Mouse (Mus musculus) heart, adult 18-20 months (tissue): Measurements from ENCODE around the gene Ncbp1. TPM values are rescaled to one million over a fixed set of nuclear protein-coding genes. Genes with fewer than 3 reads are reported as not detected.
A peak's percentile ranks its signal among the peaks of the same experiment; 100 is the strongest.

Source experiments
- DNase-seq, 2 experiments: peaks; one replicate each; pipeline ENCODE4 v3.0.0; 2021 to 2022; ENCODE audit warnings: mixed read lengths in 1 of 2
- total RNA-seq, 2 experiments: library from RNA; stranded (reverse); gene quantifications; 2 replicates each; pipeline ENCODE4 v1.2.3; 2021

Ncbp1 gene
- total RNA-seq, 2 experiments from 2014 or later, result 20.4 to 20.9 TPM

DNA sequence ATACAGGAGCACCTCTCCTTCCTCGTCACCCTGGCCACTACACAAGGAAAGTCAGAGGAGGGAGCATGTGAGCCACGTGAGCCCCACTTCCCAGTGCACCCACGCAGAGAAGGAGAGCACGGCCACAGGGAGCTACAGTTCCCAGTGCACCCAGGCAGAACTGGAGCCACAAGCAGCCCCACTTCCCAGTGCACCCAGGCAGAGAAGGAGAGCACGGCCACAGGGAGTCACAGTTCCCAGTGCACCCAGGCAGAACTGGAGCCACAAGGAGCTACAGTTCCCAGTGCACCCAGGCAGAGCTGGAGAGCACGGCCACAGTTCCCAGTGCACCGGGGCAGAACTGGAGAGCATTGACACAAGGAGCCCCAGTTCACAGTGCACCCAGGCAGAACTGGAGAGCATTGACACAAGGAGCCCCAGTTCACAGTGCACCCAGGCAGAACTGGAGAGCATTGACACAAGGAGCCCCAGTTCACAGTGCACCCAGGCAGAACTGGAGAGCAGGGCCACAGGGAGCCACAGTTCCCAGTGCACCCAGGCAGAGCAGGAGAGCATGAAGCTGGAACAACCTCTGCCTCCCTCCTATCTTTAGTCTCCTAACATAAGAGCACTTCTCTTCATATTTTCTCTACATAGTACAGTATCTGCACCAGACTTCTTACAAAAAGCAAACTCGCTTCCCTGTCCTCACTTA, 9.0 kb upstream of the Ncbp1 start:
- DNase-seq, result no peak

DNA sequence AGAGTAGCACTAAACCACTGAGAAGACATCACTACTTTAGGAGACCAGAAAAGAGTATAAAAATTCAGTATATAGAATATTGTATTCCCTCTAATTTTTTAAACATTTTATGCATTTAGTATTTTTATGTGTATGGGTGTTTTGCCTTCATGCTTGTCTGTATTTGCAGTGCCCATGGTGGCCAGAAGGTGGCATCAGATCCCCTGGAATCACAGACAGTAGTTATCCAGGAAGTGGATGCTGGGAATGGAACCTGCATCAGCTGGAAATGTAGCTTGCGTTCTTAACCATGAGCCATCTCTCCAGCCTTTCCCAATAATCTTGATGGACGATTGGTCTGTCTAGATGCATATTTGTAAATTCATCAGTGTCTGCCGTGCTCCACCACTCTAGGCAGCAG, 8.2 kb upstream of the Ncbp1 start:
- peak; percentile 19 to 67 for DNase-seq

DNA sequence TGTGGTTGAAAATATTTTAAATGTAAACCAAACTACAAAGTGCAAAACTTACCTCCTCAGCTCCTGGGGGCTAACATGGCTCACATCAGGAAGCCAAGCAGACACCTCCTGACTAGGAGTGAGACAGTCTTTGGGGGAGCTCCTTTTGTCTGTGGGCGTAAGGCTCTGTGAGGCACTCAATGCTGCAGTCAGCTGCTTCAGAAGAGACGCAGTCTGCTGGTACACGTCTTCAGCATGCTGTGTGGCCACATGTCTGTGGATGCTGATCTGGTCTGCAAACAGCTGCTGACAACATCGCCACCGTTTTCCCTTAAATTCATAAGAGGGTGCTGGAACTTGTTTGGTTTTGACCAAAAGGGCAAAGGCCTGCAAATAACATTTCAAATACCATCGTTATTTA, 6.6 kb upstream of the Ncbp1 start:
- no peak for DNase-seq

DNA sequence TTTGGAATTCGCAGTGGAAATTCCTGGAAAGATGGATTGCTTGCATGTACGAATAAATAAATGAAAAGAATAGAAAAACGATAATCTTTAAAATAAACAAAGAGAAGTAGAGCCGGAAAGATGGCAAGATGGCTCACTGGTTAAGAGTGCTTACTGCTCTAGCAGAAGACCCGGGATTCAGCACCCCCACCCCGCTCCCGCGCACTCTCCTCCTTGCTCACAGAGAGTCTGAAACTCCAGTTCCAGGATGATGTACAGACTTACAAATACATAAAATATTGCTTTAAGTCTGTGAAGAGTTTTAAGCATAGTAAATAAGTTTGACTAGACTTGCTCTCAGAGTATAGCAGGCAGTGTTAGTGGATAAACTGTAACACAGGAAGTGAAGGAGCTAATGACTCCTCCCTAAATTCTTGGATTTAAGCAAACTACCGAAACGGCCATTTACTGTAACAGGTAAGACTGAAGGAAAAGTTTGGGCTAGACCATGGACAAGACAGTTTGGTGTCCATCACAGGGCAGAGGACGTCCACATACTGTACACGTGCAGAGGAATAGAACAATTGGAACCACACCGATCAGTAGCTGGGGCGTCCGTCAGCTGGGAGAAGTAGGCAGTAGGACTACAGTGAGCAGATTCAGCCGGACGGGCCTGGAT, 655 bp upstream of the Ncbp1 start:
- DNase-seq, result no peak

DNA sequence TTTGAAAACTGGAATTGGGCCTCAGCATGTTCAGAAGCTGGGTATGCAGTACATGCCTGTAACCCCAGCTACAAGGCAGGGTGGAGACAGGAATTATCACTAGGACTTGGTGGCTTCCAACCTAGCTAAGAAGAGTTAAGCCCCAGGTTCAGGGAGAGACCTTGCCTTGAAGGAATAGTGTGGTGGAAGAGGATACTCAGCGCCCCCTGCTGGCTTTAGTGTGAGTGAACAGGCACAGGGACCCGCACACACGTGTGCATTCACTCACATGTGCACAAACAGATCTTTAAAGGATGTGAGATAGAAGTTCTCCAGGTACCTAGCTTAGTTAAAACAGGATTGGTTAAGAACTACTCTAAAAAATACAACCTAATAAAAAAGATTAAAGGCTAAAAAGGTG, 5.9 kb downstream of the Ncbp1 start:
- DNase-seq, result no peak

DNA sequence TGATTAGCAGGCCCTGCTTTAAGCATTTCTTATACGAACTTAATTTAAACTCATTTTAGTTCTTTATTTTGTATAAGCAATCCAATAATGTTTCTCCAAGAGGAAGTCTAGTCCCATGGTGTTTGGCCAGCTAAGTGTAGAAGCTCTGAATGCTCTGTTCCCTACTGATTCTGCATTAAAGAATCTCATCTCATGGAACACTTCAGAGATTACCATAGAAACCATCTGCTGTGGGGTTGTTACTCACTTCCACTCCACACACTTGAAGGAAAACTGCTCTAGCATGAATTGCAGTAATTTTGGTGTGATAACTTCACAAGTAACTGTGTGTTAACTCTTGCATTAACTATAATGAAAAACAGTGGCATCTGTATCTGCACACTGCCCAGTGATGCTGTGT, 8.5 kb downstream of the Ncbp1 start:
- no peak for DNase-seq

DNA sequence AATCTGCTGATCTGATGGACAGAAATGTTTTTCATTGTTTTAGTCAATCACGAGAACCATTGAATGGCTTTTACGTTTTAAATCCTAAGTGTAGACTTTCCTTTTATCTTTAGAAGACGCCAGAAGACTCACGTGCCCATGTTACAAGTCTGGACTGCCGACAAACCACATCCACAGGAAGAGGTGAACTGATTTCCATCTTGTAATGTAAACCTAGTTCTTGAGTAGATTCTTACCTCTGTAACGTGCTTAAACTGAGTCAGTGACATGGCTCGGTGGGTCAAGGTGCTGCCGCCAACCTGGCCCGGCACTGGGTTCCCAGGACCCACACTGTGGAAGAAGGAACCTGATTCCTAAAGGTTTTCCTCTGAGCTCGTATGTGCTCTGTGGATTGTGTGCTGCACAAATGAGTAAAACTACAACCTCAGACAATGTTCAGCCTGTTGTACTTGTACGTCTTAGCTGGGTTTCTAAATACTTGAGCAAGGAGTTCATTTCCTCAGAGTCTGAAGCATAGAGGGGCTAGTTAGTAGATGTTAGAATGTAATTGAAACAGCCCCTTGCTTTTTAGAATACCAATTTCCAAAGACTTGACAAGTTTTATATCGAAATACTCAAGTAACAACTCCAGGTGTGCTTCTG, 13.6 kb downstream of the Ncbp1 start:
- no peak for DNase-seq

DNA sequence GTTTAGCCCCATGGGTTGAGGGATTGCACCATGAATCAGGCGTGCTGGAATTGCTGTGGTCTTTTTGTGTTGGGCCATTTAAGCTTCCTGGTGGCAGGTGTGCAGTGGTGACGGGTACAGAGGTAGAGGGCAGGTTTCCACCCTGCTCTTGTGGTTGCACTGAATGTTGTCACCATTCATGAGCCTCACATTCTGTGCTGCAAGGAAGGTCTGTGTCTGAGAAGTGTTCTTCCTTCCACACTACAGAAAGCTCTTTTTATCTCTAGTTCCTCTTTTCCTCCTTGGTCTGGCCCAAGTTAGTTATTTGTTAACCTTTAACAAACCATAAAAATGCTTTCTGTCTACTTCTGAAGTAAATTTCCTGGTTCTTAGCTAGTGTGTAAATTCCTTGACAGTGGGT, 25.6 kb downstream of the Ncbp1 start:
- no peak for DNase-seq

DNA sequence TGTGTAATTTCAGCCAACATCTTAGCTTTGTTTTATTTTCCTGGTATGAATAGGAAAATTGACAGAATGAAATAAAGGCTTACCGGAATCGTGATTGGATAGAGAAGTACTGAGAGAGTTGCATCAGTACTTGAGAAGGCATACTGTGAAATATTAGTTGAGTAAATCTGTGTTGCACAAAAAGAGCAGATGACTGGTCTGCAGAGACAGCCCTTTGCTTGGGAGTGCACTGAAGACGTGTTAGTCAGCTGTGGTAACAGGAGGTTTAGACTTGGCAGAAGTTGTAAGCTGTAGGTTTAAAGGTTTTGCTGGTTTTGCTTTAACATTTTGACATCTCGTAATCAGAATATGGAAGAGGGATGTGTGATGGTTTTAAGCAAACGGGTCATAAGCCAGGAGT, 27.4 kb downstream of the Ncbp1 start:
- no peak for DNase-seq

DNA sequence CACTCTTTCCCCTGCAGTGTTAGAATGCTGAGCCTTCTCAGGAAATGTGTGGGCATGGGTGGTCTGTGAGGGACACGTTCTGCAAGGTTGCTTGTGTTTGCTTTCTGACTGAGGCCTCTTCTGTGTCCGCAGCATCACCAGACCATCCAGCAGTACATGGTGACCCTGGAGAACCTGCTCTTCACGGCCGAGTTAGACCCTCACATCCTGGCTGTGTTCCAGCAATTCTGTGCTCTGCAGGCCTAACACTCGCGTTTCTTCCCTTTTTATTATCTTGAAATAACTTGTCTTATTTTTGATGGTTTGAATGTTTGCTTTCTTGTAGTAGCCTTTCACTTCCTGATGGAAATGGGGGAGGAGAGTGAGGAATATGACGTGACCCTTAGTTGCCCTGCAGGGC, 33.3 kb downstream of the Ncbp1 start:
- DNase-seq, result no peak

DNA sequence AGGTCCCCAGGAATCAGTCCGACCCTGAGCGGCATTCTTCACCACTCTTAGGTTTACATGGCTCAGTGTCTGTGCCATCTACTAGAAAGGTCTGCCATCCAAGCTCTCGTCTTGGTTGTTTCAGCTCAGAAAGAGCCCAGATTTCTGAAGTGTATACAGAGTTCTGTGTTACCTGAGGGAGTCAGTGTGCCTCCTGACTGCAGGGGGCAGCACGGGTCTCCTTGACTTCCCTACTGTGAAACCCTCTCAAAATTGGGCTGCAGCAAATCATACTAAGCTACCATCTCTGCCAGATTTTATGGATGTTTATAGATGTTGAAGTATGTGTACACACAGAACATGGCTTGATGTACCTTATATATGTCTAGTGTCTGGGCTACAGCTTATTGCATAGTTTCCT, 37.9 kb downstream of the Ncbp1 start:
- DNase-seq, result no peak

DNA sequence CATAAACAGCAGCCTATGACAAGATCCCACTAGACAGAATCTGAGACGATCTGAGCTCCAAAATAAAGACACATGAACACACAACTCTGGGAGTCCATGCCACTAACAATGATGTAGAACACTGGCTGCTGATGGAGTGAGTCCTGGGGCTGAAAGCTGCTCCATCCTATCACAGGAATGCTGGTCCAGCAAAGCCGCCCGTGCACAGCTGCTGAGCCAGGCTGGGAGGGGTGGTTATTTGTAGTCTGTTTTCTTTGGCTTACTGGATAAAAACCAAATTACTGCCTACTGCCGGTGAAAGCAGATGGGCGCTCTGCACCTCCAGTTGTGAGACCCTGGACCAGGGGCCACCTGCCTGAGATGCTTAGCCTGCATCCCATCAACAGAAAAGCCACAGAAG, 38.6 kb downstream of the Ncbp1 start:
- no peak for DNase-seq

DNA sequence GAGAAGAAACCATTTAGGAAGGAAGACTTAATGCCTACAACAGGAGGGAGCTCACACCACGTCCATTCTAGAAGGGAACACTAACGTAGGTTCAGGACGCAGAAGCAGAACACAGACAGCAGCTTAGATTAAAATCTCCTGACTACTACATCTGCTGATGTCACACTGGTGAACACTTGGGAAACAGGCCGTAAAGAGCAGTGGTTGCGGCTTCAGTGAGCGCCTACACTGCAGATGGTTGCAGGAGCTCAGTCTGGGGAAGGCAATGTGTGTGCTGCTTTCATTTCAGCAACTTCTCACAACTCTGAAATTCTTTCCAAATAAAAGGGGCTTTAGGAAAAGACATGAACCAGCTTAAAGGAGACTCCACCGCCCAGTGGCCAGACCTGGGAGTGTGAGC, 39.1 kb downstream of the Ncbp1 start:
- no peak for DNase-seq

DNA sequence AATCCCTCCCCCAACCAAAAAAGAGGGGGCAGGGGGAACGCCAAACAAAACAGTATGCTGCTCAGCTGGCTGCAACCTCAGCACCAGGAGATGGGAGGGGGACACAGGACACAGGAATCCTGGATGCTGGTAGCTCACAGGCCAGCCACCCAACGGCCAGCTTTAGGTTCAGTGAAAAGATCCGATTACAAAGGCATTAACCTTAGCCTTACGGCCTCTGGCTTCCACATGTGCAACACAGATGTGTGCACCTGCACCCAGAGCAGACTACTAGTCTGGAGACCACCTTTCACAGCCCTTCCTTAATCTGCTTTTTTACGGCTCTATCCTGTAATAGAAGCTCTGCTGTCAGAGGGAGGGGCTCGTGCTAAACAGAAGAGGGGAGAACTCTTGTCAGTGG, 42.8 kb downstream of the Ncbp1 start:
- DNase-seq, result no peak

DNA sequence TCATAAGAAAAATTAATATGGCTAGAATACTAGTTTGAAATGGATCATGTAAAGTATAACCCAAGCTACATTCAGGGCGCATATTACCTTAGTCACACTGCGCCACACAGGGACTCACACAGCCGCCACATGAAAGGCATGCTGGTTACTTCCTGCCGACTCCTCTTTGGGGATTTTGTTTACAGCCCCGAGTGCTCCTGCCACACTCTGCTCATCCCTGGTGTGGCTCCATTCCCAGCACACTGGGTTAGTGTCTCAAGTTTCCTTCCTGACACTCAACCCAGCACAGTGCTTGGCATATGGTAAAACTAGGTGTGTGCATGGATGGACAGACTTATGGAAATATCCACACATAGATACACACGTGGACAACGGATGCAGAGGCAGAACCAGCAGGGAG, 43.8 kb downstream of the Ncbp1 start:
- DNase-seq, result no peak

DNA sequence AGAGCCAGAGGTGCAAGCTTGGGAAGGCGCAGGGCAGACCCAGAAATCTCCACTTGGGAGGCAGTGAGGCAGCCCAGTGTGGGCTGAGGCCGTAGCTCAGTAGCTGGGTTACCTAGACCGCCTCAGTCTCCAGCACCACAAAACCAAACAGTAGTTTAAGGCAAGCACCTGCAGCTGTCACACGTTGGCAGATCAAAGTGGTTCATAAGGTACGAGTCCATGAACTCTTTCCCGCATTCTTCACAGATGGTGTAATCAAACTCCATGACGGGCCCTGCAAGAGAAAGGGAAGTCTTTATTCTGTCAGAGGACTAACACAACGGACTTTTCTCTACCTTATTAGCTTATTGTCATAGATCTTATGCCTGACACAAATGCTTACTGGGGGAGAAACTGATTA, 47.0 kb downstream of the Ncbp1 start:
- no peak for DNase-seq

DNA sequence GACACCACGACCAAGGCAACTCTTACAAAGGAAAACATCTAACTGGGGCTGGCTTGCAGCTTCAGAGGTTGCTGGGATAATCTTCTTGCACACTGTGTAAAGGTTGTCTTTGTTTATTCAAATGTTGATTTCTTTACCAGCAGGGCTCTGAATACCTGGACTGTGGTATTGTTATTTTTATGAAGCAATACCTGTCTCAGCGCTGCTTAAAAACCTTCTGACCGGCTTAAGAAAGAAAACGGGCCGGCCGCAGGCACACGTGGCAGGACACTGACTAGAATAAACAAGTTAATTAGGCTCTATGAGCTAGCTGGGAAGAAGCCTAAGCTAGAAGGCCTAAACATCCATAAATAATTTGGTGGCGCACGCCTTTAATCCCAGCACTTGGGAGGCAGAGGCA, 47.5 kb downstream of the Ncbp1 start:
- no peak for DNase-seq

DNA sequence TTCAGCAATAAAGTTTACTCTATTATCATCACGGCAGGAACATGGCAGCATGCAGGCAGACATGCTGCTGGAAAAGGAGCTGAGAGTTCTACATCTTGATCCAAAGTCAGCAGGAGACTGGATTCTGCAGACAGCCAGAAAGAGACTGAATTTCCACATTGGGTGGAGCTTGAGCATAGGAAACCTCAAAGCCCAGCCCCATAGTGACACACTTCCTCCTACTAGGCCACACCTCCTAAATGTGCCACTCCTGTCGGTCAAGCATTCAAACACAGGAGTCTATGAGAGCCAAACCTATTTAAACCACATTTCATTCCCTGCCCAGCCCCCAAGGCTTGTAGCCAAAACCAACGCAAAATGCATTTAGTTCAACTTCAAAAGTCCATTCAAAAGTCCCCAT, 48.1 kb downstream of the Ncbp1 start:
- DNase-seq, result no peak

DNA sequence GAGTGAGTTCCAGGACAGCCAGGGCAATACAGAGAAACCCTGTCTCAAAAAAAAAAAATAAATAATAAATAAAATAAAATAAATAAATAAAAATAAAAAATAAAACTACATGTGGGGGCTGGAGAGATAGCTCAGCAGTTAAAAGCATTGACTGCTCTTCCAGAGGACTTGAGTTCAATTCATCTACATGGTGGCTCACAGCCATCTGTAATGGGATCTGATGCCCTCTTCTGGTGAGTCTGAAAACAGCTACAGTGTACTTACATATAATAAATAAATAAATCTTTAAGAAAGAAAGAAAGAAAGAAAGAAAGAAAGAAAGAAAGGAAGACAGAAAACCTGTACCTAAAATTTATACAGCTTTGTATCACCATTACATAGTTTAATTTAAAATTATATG, 53.6 kb downstream of the Ncbp1 start:
- DNase-seq, result peak in 1 of 2 experiments; percentile 19

DNA sequence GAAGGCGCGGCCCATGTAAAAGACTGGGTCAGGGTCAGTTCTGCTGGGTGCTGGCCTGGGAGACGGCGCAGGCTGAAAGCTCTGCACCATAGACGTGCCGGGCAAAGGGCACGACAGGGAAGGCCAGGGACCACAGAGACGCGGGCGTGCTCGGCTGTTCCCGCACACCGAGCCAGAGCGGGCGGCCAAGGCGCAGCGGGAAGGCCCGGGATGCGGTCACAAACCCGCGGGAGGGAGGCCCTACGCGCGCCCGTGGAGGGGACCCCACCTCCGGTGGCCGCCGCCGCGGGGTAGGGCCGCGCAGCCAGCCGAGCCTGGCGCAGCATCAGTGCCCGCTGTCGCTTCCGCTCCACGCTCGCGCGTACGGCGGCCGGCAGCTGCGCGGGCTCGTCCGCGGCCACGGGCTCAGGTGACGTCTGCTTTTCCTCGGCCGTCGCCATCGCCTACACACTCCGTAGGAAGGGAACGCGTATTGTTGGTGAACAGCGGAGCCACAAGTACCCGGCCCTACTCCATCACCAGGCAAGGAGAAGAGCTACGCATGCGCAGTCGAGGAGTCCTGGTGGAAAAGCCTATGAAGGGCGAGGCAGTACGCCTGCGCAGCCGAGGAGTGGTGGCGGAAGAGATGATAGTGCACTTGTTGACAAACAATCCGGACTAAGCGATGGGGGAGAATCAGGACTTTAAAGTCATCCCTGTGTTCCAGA, 57.5 kb downstream of the Ncbp1 start, which contains the start of gene Xpa:
TSS of gene Xpa (minus strand) at position 531 of the 707 bp plus-strand sequence.
- DNase-seq, result peak; percentile 96 to 97

DNA sequence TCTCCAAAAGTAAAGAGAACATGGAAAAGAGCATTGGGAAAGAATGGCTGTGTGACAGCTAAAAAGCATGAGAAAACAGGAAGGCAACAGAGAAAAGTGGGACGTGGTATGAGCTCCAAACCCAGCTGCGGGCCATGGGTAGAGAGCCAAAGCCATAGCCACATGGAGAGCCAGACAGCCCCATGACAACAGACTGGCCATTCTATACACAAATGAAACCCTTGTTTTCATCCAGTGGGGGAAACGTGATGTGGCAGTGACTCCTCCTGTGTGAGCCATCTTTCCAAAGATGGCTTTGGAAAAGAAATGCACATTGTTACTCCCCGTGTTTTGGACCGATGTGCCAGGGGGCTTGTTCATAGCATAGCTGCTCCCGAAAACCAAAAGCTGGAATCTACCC, 58.1 kb downstream of the Ncbp1 start:
- no peak for DNase-seq

DNA sequence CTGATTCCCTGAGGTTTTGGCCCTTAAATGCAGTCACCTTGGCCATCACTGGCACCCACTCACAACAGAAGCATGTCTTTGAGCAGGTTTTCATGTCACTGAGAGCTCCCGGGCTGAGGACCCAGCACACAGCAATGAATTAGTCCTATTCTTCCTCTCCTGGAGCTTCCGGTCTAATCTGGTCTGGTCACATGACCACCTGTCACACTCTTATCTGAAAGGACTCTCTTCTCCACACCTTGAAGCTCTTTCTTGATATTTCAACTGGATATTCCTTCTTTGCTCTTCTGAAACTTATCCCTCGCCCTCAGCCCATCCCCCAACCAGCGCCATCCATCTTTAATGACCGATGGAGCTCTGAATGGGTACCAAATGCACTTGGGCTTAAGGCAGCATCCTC, 59.7 kb downstream of the Ncbp1 start:
- no peak for DNase-seq
